Comparison of ENCODE assay signal across 24 mouse cellular contexts in genomic region chr11:84553821-84554450, GRCm38 (mm10). TPM values are rescaled to one million over a fixed set of nuclear protein-coding genes. Genes with fewer than 3 reads are reported as not detected.
DNase-seq lines count a peak whose midpoint lies in the region; ATAC-seq and TF ChIP-seq lines count a peak whose summit lies in the region.
"Had no signal": no experiment of that assay in that cellular context is flagged by ENCODE, and none has a peak within 500 bp of the region (broad histone marks: within the 10 kb centered on the region; RNA-seq: fewer than 3 reads in every experiment).

No protein-coding gene starts in this region.

- H3K9me3 ChIP-seq in hindbrain, postnatal 0 days (ENCODE audit: low read length), result no peaks in the 10 kb centered on the region
- no peaks in the 10 kb centered on the region for H3K9me3 ChIP-seq in hindbrain, embryonic 14.5 days (ENCODE audit: control insufficient read depth, low read length)
- no peaks in the 10 kb centered on the region for H3K9me3 ChIP-seq in forebrain, postnatal 0 days (ENCODE audit: low read length)
- H3K9me3 ChIP-seq: liver, embryonic 12.5 days had no signal

- H3K27me3 ChIP-seq in hindbrain, postnatal 0 days (ENCODE audit: insufficient read depth, low read length), result no peaks in the 10 kb centered on the region
- no peaks in the 10 kb centered on the region for H3K27me3 ChIP-seq in hindbrain, embryonic 14.5 days (ENCODE audit: control insufficient read depth, insufficient read depth, low read length)
- H3K27me3 ChIP-seq in forebrain, postnatal 0 days (ENCODE audit: insufficient read depth, low read length), result peaks cover 14% of the 10 kb centered on the region; the same call in 1 of the 2 replicates

- intact Hi-C loops in gastrocnemius, adult 2 months (cut with DNase I), result no loop called here

- DNase-seq in hindbrain, postnatal 0 days (ENCODE audit: low spot score), result peak; percentile 67
- DNase-seq in hindbrain, embryonic 14.5 days (ENCODE audit: low spot score), result no peak
- peak; percentile 72 for DNase-seq in cerebellum, adult 11 months
- DNase-seq in cerebellum, adult 9-10 months, result peak; percentile 79
- no peak for DNase-seq in forebrain, postnatal 0 days
- DNase-seq in frontal cortex, postnatal 14 days (ENCODE audit: low spot score in 2 of 2), result no peak
- DNase-seq in gastrocnemius, adult 2 months, result no peak
- DNase-seq: gastrocnemius, postnatal 14 days; heart, postnatal 36 days; kidney, adult 2 months; kidney, postnatal 10 days; lung, adult 2 months; lung, postnatal 36 days had no signal

- TF ChIP-seq CTCF in hindbrain, postnatal 0 days (IDR thresholded peaks at IDR 0.05; ENCODE audit: low read depth), result no peak
- no peak for TF ChIP-seq CTCF in forebrain, postnatal 0 days (IDR thresholded peaks at IDR 0.05; ENCODE audit: low read depth)
- no peak for TF ChIP-seq CTCF in gastrocnemius, adult 2 months (IDR thresholded peaks at IDR 0.05)

- H3K27ac ChIP-seq in hindbrain, postnatal 0 days, result 0 out of 2 replicates have a peak overlapping the region, but pooled peaks have one; percentile 20
- no peak overlapping the region for H3K27ac ChIP-seq in hindbrain, embryonic 14.5 days
- H3K27ac ChIP-seq in forebrain, postnatal 0 days (ENCODE audit: low read depth, low read length), result no peak overlapping the region
- no peak overlapping the region for H3K27ac ChIP-seq in gastrocnemius, adult 2 months
- H3K27ac ChIP-seq: layer of hippocampus, adult 2 months; liver, embryonic 12.5 days had no signal

- no peak overlapping the region for H3K4me2 ChIP-seq in hindbrain, postnatal 0 days (ENCODE audit: low read depth, low read length)
- H3K4me2 ChIP-seq in hindbrain, embryonic 14.5 days (replicated peaks), result no peak overlapping the region
- no peak overlapping the region for H3K4me2 ChIP-seq in forebrain, postnatal 0 days (ENCODE audit: low read depth)
- H3K4me2 ChIP-seq: liver, embryonic 12.5 days had no signal

- WGBS in hindbrain, postnatal 0 days, result 61% methylated on average over 14 of the region's 14 CpGs
- 72% methylated on average over 14 of the region's 14 CpGs for WGBS in hindbrain, embryonic 14.5 days
- WGBS in forebrain, postnatal 0 days, result 55% methylated on average over 14 of the region's 14 CpGs

- peak; percentile 63; the same call in 1 of the 2 replicates for ATAC-seq in hindbrain, postnatal 0 days
- ATAC-seq in hindbrain, embryonic 14.5 days (ENCODE audit: low FRiP score), result no peak
- peak; percentile 29; the same call in 1 of the 2 replicates for ATAC-seq in forebrain, postnatal 0 days
- ATAC-seq: inflammation-experienced regulatory T-cells, adult 6 months; liver, embryonic 12.5 days; midbrain, embryonic 16.5 days had no signal

- no peak overlapping the region for H3K4me3 ChIP-seq in hindbrain, postnatal 0 days (ENCODE audit: low read length)
- H3K4me3 ChIP-seq in hindbrain, embryonic 14.5 days (replicated peaks; ENCODE audit: low read length), result no peak overlapping the region
- no peak overlapping the region for H3K4me3 ChIP-seq in forebrain, postnatal 0 days (ENCODE audit: low read depth, low read length)
- no peak overlapping the region for H3K4me3 ChIP-seq in gastrocnemius, adult 2 months
- H3K4me3 ChIP-seq: layer of hippocampus, adult 2 months; liver, embryonic 12.5 days had no signal

- H3K4me1 ChIP-seq in hindbrain, postnatal 0 days (ENCODE audit: insufficient read depth, low read length), result no peaks in the 10 kb centered on the region
- no peaks in the 10 kb centered on the region for H3K4me1 ChIP-seq in hindbrain, embryonic 14.5 days (replicated peaks; ENCODE audit: control insufficient read depth, insufficient read depth, low read length)
- no peaks in the 10 kb centered on the region for H3K4me1 ChIP-seq in forebrain, postnatal 0 days (ENCODE audit: insufficient read depth)
- H3K4me1 ChIP-seq: liver, embryonic 12.5 days had no signal

- no peaks in the 10 kb centered on the region for H3K36me3 ChIP-seq in hindbrain, postnatal 0 days (ENCODE audit: insufficient read depth, low read length)
- no peaks in the 10 kb centered on the region for H3K36me3 ChIP-seq in hindbrain, embryonic 14.5 days (replicated peaks; ENCODE audit: control insufficient read depth, insufficient read depth)
- H3K36me3 ChIP-seq in forebrain, postnatal 0 days (ENCODE audit: insufficient read depth), result no peaks in the 10 kb centered on the region
- H3K36me3 ChIP-seq: liver, embryonic 12.5 days had no signal

- no peak overlapping the region for H3K9ac ChIP-seq in hindbrain, postnatal 0 days (replicated peaks; ENCODE audit: low read length)
- no peak overlapping the region for H3K9ac ChIP-seq in hindbrain, embryonic 14.5 days
- H3K9ac ChIP-seq in forebrain, postnatal 0 days, result no peak overlapping the region
- H3K9ac ChIP-seq: liver, embryonic 12.5 days had no signal

RNA-seq across cellular contexts. Expression of gene Lhx1, which starts 28.6 kb away (rescaled TPM):
- 49.7 and 52.0 TPM in 2 replicates for total RNA-seq in hindbrain, postnatal 0 days (2014; rRNA removed)
- polyA plus RNA-seq in hindbrain, postnatal 0 days (2015; fragmentation: Nextera tagmentation; extraction: Ambion mirVana), result 28.9 and 32.0 TPM in 2 replicates
- 43.2 and 46.4 TPM in 2 replicates for polyA plus RNA-seq in hindbrain, embryonic 14.5 days (2014; fragmentation: Nextera tagmentation; extraction: Ambion mirVana)
- total RNA-seq in forebrain, postnatal 0 days (2014; rRNA removed), result 2.4 and 7.9 TPM in 2 replicates
- polyA plus RNA-seq in forebrain, postnatal 0 days (2015; fragmentation: Nextera tagmentation; extraction: Ambion mirVana), result 2.5 and 5.3 TPM in 2 replicates
- total RNA-seq in gastrocnemius, adult 2 months (2021), result not detected
- total RNA-seq: gastrocnemius, postnatal 14 days; heart, adult 18-20 months; heart, postnatal 36 days; left cerebral cortex, postnatal 36 days; megakaryocyte-erythroid progenitor cell, adult 5-6 weeks had no signal
- polyA plus RNA-seq: C2C12; heart, embryonic 14.5 days; inflammation-experienced regulatory T-cells, adult 6 months; liver, embryonic 12.5 days; lung, adult 2 months; thymus, postnatal 0 days; urinary bladder, adult 2 months had no signal

RNA-seq across cellular contexts. Expression of gene Aatf, which starts 40.6 kb away (rescaled TPM):
- 17.2 and 36.0 TPM in 2 replicates for total RNA-seq in hindbrain, postnatal 0 days (2014; rRNA removed)
- 42.7 and 44.4 TPM in 2 replicates for polyA plus RNA-seq in hindbrain, postnatal 0 days (2015; fragmentation: Nextera tagmentation; extraction: Ambion mirVana)
- 44.5 and 45.3 TPM in 2 replicates for polyA plus RNA-seq in hindbrain, embryonic 14.5 days (2014; fragmentation: Nextera tagmentation; extraction: Ambion mirVana)
- total RNA-seq in forebrain, postnatal 0 days (2014; rRNA removed), result 25.5 and 38.9 TPM in 2 replicates
- 34.1 and 40.4 TPM in 2 replicates for polyA plus RNA-seq in forebrain, postnatal 0 days (2015; fragmentation: Nextera tagmentation; extraction: Ambion mirVana)
- total RNA-seq in gastrocnemius, adult 2 months (2021), result 10 to 100 TPM; 13.1 to 13.2 TPM

Comparison
In these comparisons a context has a peak if more than half of its experiments do, and no peak if none do; other contexts are left out.
1. DNase-seq: peak in hindbrain, postnatal 0 days (single experiment), cerebellum, adult 11 months (single experiment) and cerebellum, adult 9-10 months (single experiment); none in hindbrain, embryonic 14.5 days (single experiment), forebrain, postnatal 0 days (single experiment), frontal cortex, postnatal 14 days (0 of 2) and gastrocnemius, adult 2 months (single experiment).